Mouse (Mus musculus) heart, embryonic 16.5 days (tissue): ENCODE results near the gene Crlf1. TPM values are rescaled to one million over a fixed set of nuclear protein-coding genes. Genes with fewer than 3 reads are reported as not detected.

Source experiments
- ATAC-seq: fragments of 200-750 bp; cut with Nextera tagmentation; replicated peaks from 2 replicates; pipeline ENCODE4 v1.8.0; 2017; ENCODE audit warnings: moderate number of reproducible peaks; ENCODE audit not compliant: insufficient read depth, low FRiP score; ENCODE audit errors: extremely low read depth
- H3K27ac ChIP-seq: fragments of 300-500 bp; sonication (generic); 2 replicates; pipeline ENCODE4 v1.5.1; 2014; ENCODE audit warnings: mild to moderate bottlenecking, low read length, control low read depth, moderate library complexity
- H3K27me3 ChIP-seq: fragments of 300-500 bp; sonication (generic); 2 replicates; pipeline ENCODE4 v1.6.1; 2014; ENCODE audit warnings: low read length, mixed read lengths; ENCODE audit not compliant: control insufficient read depth, insufficient read depth
- H3K36me3 ChIP-seq: fragments of 300-500 bp; sonication (generic); 2 replicates; pipeline ENCODE4 v1.6.1; 2014; ENCODE audit not compliant: control insufficient read depth, insufficient read depth
- H3K4me1 ChIP-seq: fragments of 300-500 bp; sonication (generic); 2 replicates; pipeline ENCODE4 v1.6.1; 2014; ENCODE audit warnings: low read length, mixed read lengths; ENCODE audit not compliant: control insufficient read depth, insufficient read depth
- H3K4me2 ChIP-seq: fragments of 300-500 bp; sonication (generic); 2 replicates; pipeline ENCODE4 v1.6.1; 2014; ENCODE audit warnings: low read depth, mild to moderate bottlenecking, control low read depth, low read length
- H3K4me3 ChIP-seq: fragments of 300-500 bp; sonication (generic); 2 replicates; pipeline ENCODE4 v1.5.1; 2014; ENCODE audit warnings: mild to moderate bottlenecking, control low read depth, low read length
- H3K9ac ChIP-seq: fragments of 300-500 bp; sonication (generic); 2 replicates; pipeline ENCODE4 v1.6.1; 2014; ENCODE audit warnings: low read length, control low read depth
- H3K9me3 ChIP-seq: fragments of 300-500 bp; sonication (generic); replicated peaks from 2 replicates; pipeline ENCODE4 v1.6.1; 2016; ENCODE audit warnings: low read length; ENCODE audit not compliant: control insufficient read depth
- WGBS: fragments of 180-500 bp; shearing (Covaris S2); extraction: QIAGEN DNeasy Blood & Tissue Kit; methylation state at CpG from one replicate; pipeline ENCODE4 v1.1.7; 2014; 5-methylcytosine and 5-hydroxymethylcytosine counted together
- polyA plus RNA-seq: library from polyadenylated mRNA; unstranded; fragments of >200 nt; fragmentation: Nextera tagmentation; extraction: Ambion mirVana; gene quantifications from 2 replicates; pipeline ENCODE4 v1.2.1, GENCODE M21; 2015

The Crlf1 gene
- polyA plus RNA-seq, 1 experiment from 2014 or later: 3.2 TPM

- no peak overlapping the region for H3K9ac ChIP-seq
- no peak for ATAC-seq
- peak overlapping the region; percentile 38; the same call in 1 of the 2 replicates for H3K27ac ChIP-seq
- H3K27me3 ChIP-seq: no peaks in the 10 kb centered on the region
- H3K4me1 ChIP-seq: peaks cover 32% of the 10 kb centered on the region
- H3K36me3 ChIP-seq: no peaks in the 10 kb centered on the region
- H3K4me3 ChIP-seq: no peak overlapping the region
- H3K9me3 ChIP-seq: no peaks in the 10 kb centered on the region
- H3K4me2 ChIP-seq: no peak overlapping the region
- WGBS: 56% methylated on average over 6 of the region's 6 CpGs
Observed at GRCm38 (mm10) chr8:70544200-70544687, 51.3 kb downstream of the Crlf1 start.

- no peak for ATAC-seq
- H3K4me3 ChIP-seq: no peak overlapping the region
- no peaks in the 10 kb centered on the region for H3K27me3 ChIP-seq
- H3K9me3 ChIP-seq: no peaks in the 10 kb centered on the region
- H3K27ac ChIP-seq: no peak overlapping the region
- no peak overlapping the region for H3K4me2 ChIP-seq
- H3K36me3 ChIP-seq: no peaks in the 10 kb centered on the region
- 84% methylated on average over 4 of the region's 4 CpGs for WGBS
- peaks cover 25% of the 10 kb centered on the region for H3K4me1 ChIP-seq
- no peak overlapping the region for H3K9ac ChIP-seq
Observed at GRCm38 (mm10) chr8:70546412-70546811, 53.5 kb downstream of the Crlf1 start.

GRCm38 (mm10) chr8:70547762-70548161 is 54.8 kb downstream of the Crlf1 start:
- Histone ChIP-seq H3K27ac (no peak overlapping the region), H3K9me3 (no peaks in the 10 kb centered on the region), H3K27me3 (no peaks in the 10 kb centered on the region), H3K4me1 (peaks cover 34% of the 10 kb centered on the region), H3K9ac (no peak overlapping the region), H3K4me3 (no peak overlapping the region), H3K4me2 (no peak overlapping the region), H3K36me3 (no peaks in the 10 kb centered on the region)
- no peak for ATAC-seq
- 87% methylated on average over 6 of the region's 6 CpGs for WGBS

GRCm38 (mm10) chr8:70549412-70550184 is 56.6 kb downstream of the Crlf1 start:
- H3K9ac ChIP-seq: no peak overlapping the region
- H3K27ac ChIP-seq: no peak overlapping the region
- peaks cover 46% of the 10 kb centered on the region for H3K4me1 ChIP-seq
- no peak overlapping the region for H3K4me3 ChIP-seq
- ATAC-seq: no peak
- H3K36me3 ChIP-seq: no peaks in the 10 kb centered on the region
- no peaks in the 10 kb centered on the region for H3K9me3 ChIP-seq
- WGBS: 88% methylated on average over 10 of the region's 10 CpGs
- no peak overlapping the region for H3K4me2 ChIP-seq
- H3K27me3 ChIP-seq: no peaks in the 10 kb centered on the region

GRCm38 (mm10) chr8:70551558-70552161 is 58.7 kb downstream of the Crlf1 start:
- WGBS: 39% methylated on average over 3 of the region's 3 CpGs
- H3K4me2 ChIP-seq: peak overlapping the region; percentile 26; the same call in 1 of the 2 replicates
- no peaks in the 10 kb centered on the region for H3K9me3 ChIP-seq
- H3K27ac ChIP-seq: peak overlapping the region; percentile 83
- H3K4me3 ChIP-seq: no peak overlapping the region
- peak overlapping the region; percentile 40 for H3K9ac ChIP-seq
- peaks cover 52% of the 10 kb centered on the region for H3K4me1 ChIP-seq
- peak; percentile 54 for ATAC-seq
- no peaks in the 10 kb centered on the region for H3K27me3 ChIP-seq
- no peaks in the 10 kb centered on the region for H3K36me3 ChIP-seq

- no peak overlapping the region for H3K4me3 ChIP-seq
- peaks cover 59% of the 10 kb centered on the region for H3K4me1 ChIP-seq
- H3K27ac ChIP-seq: peak overlapping the region; percentile 66
- 7% methylated on average over 1 of the region's 1 CpGs for WGBS
- no peaks in the 10 kb centered on the region for H3K27me3 ChIP-seq
- H3K9ac ChIP-seq: no peak overlapping the region
- no peak overlapping the region for H3K4me2 ChIP-seq
- ATAC-seq: peak; percentile 45; the same call in 1 of the 2 replicates
- no peaks in the 10 kb centered on the region for H3K9me3 ChIP-seq
- no peaks in the 10 kb centered on the region for H3K36me3 ChIP-seq
Observed at GRCm38 (mm10) chr8:70552836-70553235, 59.9 kb downstream of the Crlf1 start.

Other genes with a start within 250 kb of the Crlf1 start
- gene Homer3, start 210.3 kb upstream of the Crlf1 start, polyA plus RNA-seq: 26.6 and 30.2 TPM in 2 replicates
- 34.1 and 34.2 TPM in 2 replicates for gene Ddx49, start 190.7 kb upstream of the Crlf1 start, polyA plus RNA-seq
- 326 and 334 TPM in 2 replicates for gene Cope, start 190.6 kb upstream of the Crlf1 start, polyA plus RNA-seq
- 1.3 TPM in 2 replicates for gene Cers1, start 177.4 kb upstream of the Crlf1 start, polyA plus RNA-seq
- 0.45 and 1.4 TPM in 2 replicates for gene Gdf1, start 163.3 kb upstream of the Crlf1 start, polyA plus RNA-seq
- 7.9 and 9.7 TPM in 2 replicates for gene Upf1, start 139.9 kb upstream of the Crlf1 start, polyA plus RNA-seq
- gene Comp, start 119.6 kb upstream of the Crlf1 start, polyA plus RNA-seq: 3.0 and 4.3 TPM in 2 replicates
- 10.2 and 10.7 TPM in 2 replicates for gene Crtc1, start 53.6 kb upstream of the Crlf1 start, polyA plus RNA-seq
- gene Klhl26, start 16.2 kb upstream of the Crlf1 start, polyA plus RNA-seq: 9.9 and 12.4 TPM in 2 replicates
- gene Tmem59l, start 5.8 kb upstream of the Crlf1 start, polyA plus RNA-seq: 0.13 and 0.41 TPM in 2 replicates
- gene Rex1bd, start 13.6 kb downstream of the Crlf1 start, polyA plus RNA-seq: 122 and 129 TPM in 2 replicates
- 691 and 770 TPM in 2 replicates for gene Uba52, start 17.6 kb downstream of the Crlf1 start, polyA plus RNA-seq
- 273 and 275 TPM in 2 replicates for gene Fkbp8, start 34.6 kb downstream of the Crlf1 start, polyA plus RNA-seq
- 74.4 and 77.6 TPM in 2 replicates for gene Kxd1, start 34.8 kb downstream of the Crlf1 start, polyA plus RNA-seq
- gene Ell, start 46.3 kb downstream of the Crlf1 start, polyA plus RNA-seq: 14.0 and 15.4 TPM in 2 replicates
- 111 and 117 TPM in 2 replicates for gene Isyna1, start 101.2 kb downstream of the Crlf1 start, polyA plus RNA-seq
- gene Ssbp4, start 115.7 kb downstream of the Crlf1 start, polyA plus RNA-seq: 68.4 and 69.5 TPM in 2 replicates
- gene Lrrc25, start 123.0 kb downstream of the Crlf1 start, polyA plus RNA-seq: 1.8 and 2.3 TPM in 2 replicates
- 1.2 and 1.6 TPM in 2 replicates for gene Gdf15, start 139.3 kb downstream of the Crlf1 start, polyA plus RNA-seq
- gene Pgpep1, start 167.2 kb downstream of the Crlf1 start, polyA plus RNA-seq: 35.5 and 36.7 TPM in 2 replicates
- gene Lsm4, start 180.1 kb downstream of the Crlf1 start, polyA plus RNA-seq: 252 and 258 TPM in 2 replicates
- gene Jund, start 205.8 kb downstream of the Crlf1 start, polyA plus RNA-seq: 58.7 and 59.3 TPM in 2 replicates
- gene Iqcn, start 210.3 kb downstream of the Crlf1 start, polyA plus RNA-seq: 0.05 TPM in 1 of 2 replicates, not detected in the other
- not detected in 2 replicates for gene Gm3336, start 225.4 kb downstream of the Crlf1 start, polyA plus RNA-seq
- 0.38 and 0.55 TPM in 2 replicates for gene Pde4c, start 230.6 kb downstream of the Crlf1 start, polyA plus RNA-seq